Mouse (Mus musculus): ENCODE results near the gene Pklr.

- TF ChIP-seq SIN3A (IDR thresholded peaks at IDR 0.05; ENCODE audit: low read length) (peak; percentile 93), CTCF (IDR thresholded peaks at IDR 0.05 in 2 of 3, conservative IDR thresholded peaks at IDR 0.05 in 1 of 3; ENCODE audit: control insufficient read depth in 1 of 3, insufficient read depth in 1 of 3, low read depth in 2 of 3, low read length in 3 of 3, poor library complexity in 1 of 3, severe bottlenecking in 1 of 3) (0 out of 6 replicates have a peak, but pooled peaks of 1 of the 3 experiments have one; percentile 5), CHD1 (IDR thresholded peaks at IDR 0.05; ENCODE audit: low read depth, low read length) (no peak), RAD21 (IDR thresholded peaks at IDR 0.05; ENCODE audit: low read depth, low read length) (no peak), UBTF (IDR thresholded peaks at IDR 0.05; ENCODE audit: borderline replicate concordance, insufficient read depth, low read depth, low read length) (no peak), ZC3H11A (IDR thresholded peaks at IDR 0.05; ENCODE audit: low read depth, low read length) (no peak), POLR2A (IDR thresholded peaks at IDR 0.05; ENCODE audit: control insufficient read depth in 1 of 2, insufficient read depth in 1 of 2, low read depth in 1 of 2, low read length in 2 of 2, poor library complexity in 1 of 2) (peak; percentile 87 to 91), HCFC1 (IDR thresholded peaks at IDR 0.05; ENCODE audit: low read depth, low read length) (peak; percentile 99), MEF2A (IDR thresholded peaks at IDR 0.05; ENCODE audit: extremely low read depth, insufficient replicate concordance, low read depth, low read length, poor library complexity, severe bottlenecking) (no peak), JUND (IDR thresholded peaks at IDR 0.05; ENCODE audit: low read depth, low read length) (no peak), EP300 (IDR thresholded peaks at IDR 0.05; ENCODE audit: low read depth in 1 of 2, low read length in 2 of 2) (peak in 1 of 2 experiments; percentile 18; a peak in 1 of 4 replicates), E2F4 (IDR thresholded peaks at IDR 0.05; ENCODE audit: borderline replicate concordance, low read depth, low read length) (peak; percentile 88)
Observed at GRCm38 (mm10) chr3:89177242-89178106, 41.5 kb downstream of the Pklr start, which contains the start of gene Scamp3.

All from MEL (cell line).